Mouse (Mus musculus): Measurements from ENCODE around the gene Pde7b. TPM values are rescaled to one million over a fixed set of nuclear protein-coding genes. Genes with fewer than 3 reads are reported as not detected.

Gene Pde7b
- total RNA-seq, 2 experiments from 2014 or later = 3.8 to 5.2 TPM

DNA sequence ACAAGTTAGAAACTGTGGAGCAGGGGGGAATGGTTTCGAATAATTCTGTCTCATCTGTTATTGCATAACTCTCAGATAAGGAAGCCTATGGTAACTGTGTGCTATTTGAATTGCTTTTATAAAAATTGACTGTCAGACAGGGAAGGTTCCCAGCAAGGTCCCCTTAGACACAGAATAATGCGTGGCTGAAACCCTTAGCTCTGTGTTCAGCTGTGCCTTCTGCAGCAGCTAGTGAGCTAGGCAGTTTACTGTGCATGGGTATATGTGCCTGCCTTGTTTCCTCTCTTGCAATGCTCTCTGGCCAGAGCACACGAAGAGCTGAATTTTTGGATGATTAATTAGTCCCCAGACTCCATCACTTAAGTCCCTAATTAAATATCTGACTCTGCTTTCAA is 1.4 kb downstream of the Pde7b start:
- ATAC-seq (ENCODE audit: poor library complexity, severe bottlenecking) = no peak

GRCm38 (mm10) chr10:20722651-20723520 is 2.0 kb downstream of the Pde7b start:
- ATAC-seq (ENCODE audit: poor library complexity, severe bottlenecking) = no peak

DNA sequence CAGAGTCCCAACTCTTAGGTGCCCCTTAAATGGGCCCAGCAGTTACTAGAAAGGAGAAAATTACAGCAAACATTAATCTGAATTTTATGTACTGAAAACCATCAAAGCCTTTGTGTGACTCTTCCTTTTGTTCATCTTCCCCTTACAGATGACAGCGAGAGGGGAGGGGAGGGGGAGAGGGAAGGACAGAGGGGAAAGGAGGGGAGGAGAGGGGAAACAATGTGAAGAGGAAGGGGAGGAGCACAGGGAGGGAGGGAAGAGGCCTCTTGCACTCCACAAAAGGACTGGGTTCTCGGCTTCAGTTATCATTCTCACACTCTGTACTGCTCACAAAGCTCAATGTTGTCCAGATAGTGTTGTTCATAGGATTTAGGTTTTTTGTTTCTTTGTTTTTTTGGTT is 5.7 kb downstream of the Pde7b start:
- ATAC-seq (ENCODE audit: poor library complexity, severe bottlenecking) = peak; percentile 38; the same call in 1 of the 2 replicates

DNA sequence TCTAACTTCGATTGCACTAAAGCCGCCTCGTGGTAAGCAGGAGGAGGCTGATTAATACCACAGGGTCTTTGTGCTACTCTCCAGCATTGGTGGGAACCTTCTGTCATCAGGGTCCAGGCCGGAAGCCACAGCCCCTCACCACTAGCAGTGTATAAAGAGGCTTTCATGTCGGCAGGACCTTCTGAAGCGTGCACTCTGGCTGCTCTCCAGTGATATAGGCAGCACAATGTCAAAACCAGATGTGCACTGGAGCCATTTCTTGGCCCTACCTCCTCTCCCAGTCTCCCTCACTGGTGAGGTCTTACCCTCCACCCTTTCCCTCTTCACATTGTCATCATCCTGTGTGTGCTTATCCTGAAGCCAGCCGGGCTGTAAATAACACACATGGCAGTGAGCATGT is 24.2 kb downstream of the Pde7b start:
- ATAC-seq (ENCODE audit: poor library complexity, severe bottlenecking) = no peak

GRCm38 (mm10) chr10:20699874-20700273 is 25.0 kb downstream of the Pde7b start:
- ATAC-seq (ENCODE audit: poor library complexity, severe bottlenecking) = no peak

- ATAC-seq (ENCODE audit: poor library complexity, severe bottlenecking) = no peak
These were observed 29.2 kb downstream of the Pde7b start for GRCm38 (mm10) chr10:20695637-20696036.

DNA sequence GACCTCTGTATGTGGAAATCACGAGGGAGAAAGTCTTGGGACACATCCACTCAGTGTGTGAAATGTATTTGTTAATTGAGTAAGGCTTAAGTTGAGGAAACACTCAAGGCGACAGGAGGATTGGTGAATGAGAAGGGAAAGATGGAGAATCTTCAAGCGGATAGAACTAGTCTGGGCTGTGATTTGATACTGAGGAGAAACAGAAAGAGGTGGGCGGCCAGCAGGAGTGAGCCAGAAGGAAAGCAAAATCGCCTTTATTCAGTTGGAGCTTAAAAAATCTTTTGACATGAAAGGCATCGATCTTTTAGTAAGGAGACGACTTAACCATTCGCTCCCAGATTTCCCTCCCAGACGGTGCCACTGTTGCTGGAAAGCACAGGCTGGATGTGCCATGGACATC is 34.9 kb downstream of the Pde7b start:
- no peak for ATAC-seq (ENCODE audit: poor library complexity, severe bottlenecking)

DNA sequence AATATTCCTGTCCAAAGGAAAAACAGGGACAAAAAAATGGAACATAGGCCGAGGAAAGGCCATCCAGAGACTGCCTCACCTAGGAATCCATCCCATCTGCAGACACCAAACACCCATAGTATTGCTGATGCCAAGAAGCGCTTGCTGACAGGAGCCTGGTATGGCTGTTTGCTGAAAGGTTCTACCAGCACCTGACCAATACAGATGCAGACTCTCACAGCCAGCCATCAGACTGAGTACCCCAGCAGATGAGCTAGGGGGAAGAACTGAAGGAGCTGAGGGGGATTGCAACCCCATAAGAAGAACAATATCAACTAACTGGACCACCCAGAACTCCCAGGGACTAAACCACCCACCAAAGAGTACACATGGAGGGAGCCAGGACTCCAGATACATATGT is 40.7 kb downstream of the Pde7b start:
- no peak for ATAC-seq (ENCODE audit: poor library complexity, severe bottlenecking)

- no peak for ATAC-seq (ENCODE audit: poor library complexity, severe bottlenecking)
These were observed 43.9 kb downstream of the Pde7b start for GRCm38 (mm10) chr10:20680986-20681385.

DNA sequence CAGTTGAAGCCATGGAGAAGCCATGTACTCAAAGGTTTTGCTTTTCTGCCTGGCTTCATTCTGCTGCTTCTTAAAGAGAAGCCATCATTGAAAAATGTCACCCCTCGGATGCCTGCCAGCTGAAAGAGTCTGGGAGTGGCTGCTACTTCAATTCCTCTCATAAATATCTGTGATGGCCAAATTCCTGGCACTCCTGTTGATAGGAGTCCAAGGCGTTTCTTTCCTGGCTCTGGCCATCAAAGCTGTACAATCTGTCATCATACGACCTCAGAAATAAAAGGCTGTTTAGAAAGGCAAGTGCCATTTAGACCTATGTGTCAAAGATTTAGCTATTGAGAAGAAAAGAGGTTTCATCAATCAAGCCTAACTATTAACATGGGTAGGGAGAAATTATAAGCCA is 49.6 kb downstream of the Pde7b start:
- ATAC-seq (ENCODE audit: poor library complexity, severe bottlenecking) = no peak

DNA sequence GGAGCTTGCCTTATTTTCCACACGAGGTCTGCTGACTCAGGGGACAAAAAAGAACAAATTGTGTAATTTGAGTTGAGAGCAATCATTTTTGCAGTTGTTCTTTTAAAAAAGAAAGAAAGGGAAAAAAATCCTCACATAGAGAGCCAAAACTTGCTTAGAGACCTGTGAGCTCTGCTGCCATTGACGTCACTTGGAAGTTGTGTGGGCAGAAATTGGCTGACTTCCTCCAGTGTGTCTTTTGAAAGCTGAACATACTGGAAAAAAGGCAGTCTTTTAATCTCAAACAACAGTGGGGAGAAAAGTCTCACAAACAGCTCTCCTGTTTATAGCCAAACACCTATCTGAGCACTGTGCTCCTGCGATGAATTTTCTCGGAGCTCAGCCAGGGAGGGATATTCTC is 51.1 kb downstream of the Pde7b start:
- no peak for ATAC-seq (ENCODE audit: poor library complexity, severe bottlenecking)

DNA sequence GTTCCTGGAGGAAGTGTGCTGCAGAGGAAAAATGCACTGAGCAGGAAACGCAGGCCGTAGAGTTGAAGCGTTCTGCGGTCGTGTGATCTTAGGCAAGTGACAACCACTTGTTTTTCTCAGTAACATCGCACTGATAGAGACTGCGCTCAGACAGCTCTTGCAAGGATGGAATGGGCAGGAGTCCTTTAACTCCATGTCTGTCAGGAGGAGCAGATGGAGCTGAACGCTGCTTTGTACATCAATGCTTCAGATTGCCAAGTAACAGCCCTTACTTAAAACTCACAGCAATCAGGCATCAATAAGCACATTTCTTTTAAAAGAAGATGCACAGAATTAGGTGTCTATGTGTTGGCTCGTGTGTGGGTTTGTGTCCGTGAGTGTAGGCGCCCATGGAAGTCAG is 52.3 kb downstream of the Pde7b start:
- ATAC-seq (ENCODE audit: poor library complexity, severe bottlenecking) = no peak

DNA sequence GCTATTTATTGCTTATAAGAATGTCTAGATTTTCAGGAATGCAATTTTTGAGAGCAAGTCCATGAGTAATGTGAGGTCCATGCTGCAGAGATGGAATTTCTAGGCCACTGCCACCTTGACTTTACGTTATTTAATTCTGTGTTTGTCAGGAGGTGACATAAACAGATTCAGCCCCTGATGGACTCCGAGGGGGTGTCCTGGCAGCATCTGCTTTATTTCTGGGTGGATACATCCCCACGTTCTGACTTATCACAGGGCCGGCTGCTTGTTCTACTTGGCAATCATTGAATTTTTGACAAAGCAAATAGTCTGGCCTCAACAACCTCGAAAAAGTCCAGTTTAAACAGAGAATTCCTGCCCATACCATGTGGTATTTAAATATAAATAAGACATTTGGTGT is 53.3 kb downstream of the Pde7b start:
- no peak for ATAC-seq (ENCODE audit: poor library complexity, severe bottlenecking)

- ATAC-seq (ENCODE audit: poor library complexity, severe bottlenecking) = no peak
These were observed 54.3 kb downstream of the Pde7b start for GRCm38 (mm10) chr10:20670541-20670940.

GRCm38 (mm10) chr10:20669467-20669866 is 55.4 kb downstream of the Pde7b start:
- ATAC-seq (ENCODE audit: poor library complexity, severe bottlenecking) = no peak

- ATAC-seq (ENCODE audit: poor library complexity, severe bottlenecking) = no peak
These were observed 56.3 kb downstream of the Pde7b start for GRCm38 (mm10) chr10:20668577-20668976.

- peak; percentile 73 for ATAC-seq (ENCODE audit: poor library complexity, severe bottlenecking)
These were observed 58.2 kb downstream of the Pde7b start for GRCm38 (mm10) chr10:20666655-20667054.

GRCm38 (mm10) chr10:20662951-20663350 is 61.9 kb downstream of the Pde7b start:
- peak; percentile 93 for ATAC-seq (ENCODE audit: poor library complexity, severe bottlenecking)

GRCm38 (mm10) chr10:20661684-20662083 is 63.2 kb downstream of the Pde7b start:
- ATAC-seq (ENCODE audit: poor library complexity, severe bottlenecking) = no peak

DNA sequence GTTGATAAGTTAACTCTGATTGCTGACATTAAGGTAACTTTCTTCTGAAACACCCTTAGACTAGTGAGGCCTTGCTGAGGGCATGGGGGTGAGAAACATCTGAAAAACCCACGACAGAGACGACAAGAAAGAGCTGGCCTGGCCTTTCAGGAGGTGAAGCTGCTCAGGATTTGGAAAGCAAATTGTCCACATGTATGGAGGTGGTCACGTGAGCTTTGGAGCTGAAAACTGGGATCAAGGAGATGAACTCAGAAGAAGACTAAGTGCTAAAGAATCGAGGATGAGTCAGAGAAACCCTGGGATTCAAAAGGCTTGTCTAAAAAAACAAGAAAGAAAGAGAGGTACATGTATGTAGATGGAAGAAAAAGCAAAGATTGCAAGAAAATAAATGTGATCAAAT is 65.2 kb downstream of the Pde7b start:
- no peak for ATAC-seq (ENCODE audit: poor library complexity, severe bottlenecking)

GRCm38 (mm10) chr10:20659268-20659667 is 65.6 kb downstream of the Pde7b start:
- no peak for ATAC-seq (ENCODE audit: poor library complexity, severe bottlenecking)

GRCm38 (mm10) chr10:20658716-20659115 is 66.2 kb downstream of the Pde7b start:
- no peak for ATAC-seq (ENCODE audit: poor library complexity, severe bottlenecking)

Data from megakaryocyte, adult 5-6 weeks (primary cell).